Mouse (Mus musculus) kidney, postnatal 10 days (tissue): ENCODE results near the gene AB124611.
A peak's percentile ranks its signal among the peaks of the same experiment; 100 is the strongest.
"Not testable (repeated sequence)": the region's sequence is repeated elsewhere in the genome, so short reads cannot be mapped to it uniquely, and the experiment has no call there.

Experiments
- DNase-seq: peaks from one replicate; pipeline ENCODE4 v3.0.0; 2021; ENCODE audit warnings: mixed read lengths

AB124611 gene

GRCm38 (mm10) chr9:21525142-21525936 is 637 bp upstream of the AB124611 start:
- no peak for DNase-seq

DNA sequence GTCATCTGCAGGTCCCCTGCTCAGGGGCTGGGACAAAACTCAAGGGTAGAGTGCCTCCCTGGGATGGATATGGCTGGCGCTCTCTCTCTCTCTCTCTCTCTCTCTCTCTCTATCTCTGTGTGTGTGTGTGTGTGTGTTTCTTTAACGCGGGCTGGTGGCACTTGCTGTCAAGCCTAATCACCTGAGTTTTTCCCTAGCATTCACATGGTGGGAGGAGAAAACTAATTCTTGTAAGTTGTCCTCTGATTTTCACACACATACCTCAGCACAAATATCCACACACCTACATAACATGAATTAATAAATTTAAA is 613 bp downstream of the AB124611 start:
- DNase-seq: no peak

- DNase-seq: no peak
These were observed 1.3 kb downstream of the AB124611 start for GRCm38 (mm10) chr9:21527100-21527801.

GRCm38 (mm10) chr9:21527917-21528324 is 1.9 kb downstream of the AB124611 start:
- no peak for DNase-seq

DNA sequence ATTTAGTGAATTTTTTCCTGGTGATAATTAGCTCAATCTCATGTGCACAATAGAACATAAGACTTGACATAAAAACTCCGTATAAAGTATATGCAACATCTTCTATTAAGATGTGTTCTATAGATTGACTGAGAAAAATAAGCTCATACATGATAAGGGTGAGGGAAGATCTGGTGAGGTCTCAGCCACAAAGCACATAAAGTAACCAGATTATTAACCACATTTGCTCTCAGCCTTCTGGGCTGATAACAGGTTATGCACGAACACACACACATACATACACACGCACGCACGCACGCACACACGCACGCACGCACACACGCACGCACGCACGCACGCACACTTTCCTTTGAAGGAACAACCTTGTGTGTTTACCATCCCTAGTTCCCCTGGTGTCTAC is 10.5 kb downstream of the AB124611 start:
- DNase-seq: no peak

DNA sequence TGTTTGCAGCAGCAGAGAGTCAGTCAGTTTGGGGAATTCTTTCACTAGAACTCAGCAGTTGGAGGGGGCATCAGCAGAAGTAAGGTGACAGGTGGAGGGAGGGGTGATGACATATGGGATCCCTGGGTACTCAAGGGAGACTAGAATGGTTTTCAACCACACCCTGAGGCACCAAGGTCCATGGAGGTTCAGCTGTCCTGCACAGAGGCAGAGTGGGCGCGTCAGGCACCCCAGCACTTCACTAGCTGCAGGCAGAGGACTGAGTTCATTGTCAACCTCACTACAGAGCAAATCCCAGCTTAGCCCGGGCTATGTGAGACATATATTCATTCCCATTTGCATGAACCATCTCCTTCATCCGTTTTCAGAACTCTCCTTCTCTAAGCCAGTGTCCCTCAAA is 11.0 kb downstream of the AB124611 start:
- DNase-seq: no peak

- DNase-seq: no peak
These were observed 14.2 kb downstream of the AB124611 start for GRCm38 (mm10) chr9:21539981-21540753.

- not testable (repeated sequence) for DNase-seq
These were observed 16.0 kb downstream of the AB124611 start for GRCm38 (mm10) chr9:21542001-21542400.

- no peak for DNase-seq
These were observed 19.5 kb downstream of the AB124611 start for GRCm38 (mm10) chr9:21545351-21545915.

- peak; percentile 100 for DNase-seq
These were observed 20.2 kb downstream of the AB124611 start for GRCm38 (mm10) chr9:21545916-21546788.

DNA sequence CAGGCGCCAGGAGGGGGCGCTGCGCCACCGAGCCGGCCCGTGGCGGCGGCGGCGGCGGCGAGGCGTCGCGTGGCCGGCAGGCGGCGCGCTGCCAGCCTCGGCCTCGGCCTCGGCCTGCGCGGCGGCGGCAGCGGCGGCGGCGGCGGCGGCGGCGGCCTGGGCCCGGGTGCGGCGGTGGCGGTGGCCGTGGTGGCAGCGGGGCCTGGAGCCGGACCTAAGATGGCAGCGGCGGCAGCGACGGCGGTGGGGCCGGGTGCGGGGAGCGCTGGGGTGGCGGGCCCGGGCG is 20.8 kb downstream of the AB124611 start, which contains the start of gene Carm1:
Gene Carm1, plus strand, starts transcription at position 106 of the 286 bp plus-strand sequence.
- no peak for DNase-seq

GRCm38 (mm10) chr9:21547075-21547941 is 21.3 kb downstream of the AB124611 start:
- DNase-seq: peak; percentile 79

- DNase-seq: no peak
These were observed 25.1 kb downstream of the AB124611 start for GRCm38 (mm10) chr9:21551049-21551448.

DNA sequence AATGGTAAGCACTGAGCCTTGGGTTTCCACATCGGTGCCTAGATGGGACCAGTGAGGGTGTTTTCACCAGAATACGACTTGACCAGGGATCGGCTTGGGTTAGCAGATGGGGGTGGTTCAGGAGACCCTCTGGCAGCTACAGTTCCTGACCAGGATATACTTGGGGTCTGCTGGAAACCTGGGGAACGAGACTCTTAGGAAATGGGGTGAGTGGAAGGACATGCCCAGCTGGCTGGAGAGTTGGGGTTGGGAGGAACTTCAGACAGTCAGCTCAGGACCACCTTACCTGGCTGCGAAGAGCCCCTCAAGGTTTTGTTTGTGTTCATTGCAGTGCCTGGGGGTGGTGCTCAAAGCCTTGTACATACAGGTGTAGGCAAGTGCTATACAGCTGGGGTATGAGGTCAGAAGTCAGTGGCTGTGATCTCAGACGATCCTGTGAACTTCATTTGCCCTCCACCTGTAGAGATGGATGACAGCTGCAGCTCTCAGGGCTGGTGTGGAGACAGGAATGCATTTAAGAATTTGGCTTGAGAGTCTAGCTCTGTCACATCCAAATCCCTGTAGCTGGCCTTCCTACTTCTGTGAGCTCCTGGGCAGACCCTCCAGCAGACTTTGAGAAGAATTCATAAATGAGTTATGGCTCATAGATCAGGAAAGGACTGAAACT is 27.8 kb downstream of the AB124611 start:
- no peak for DNase-seq

GRCm38 (mm10) chr9:21555198-21555742 is 29.3 kb downstream of the AB124611 start:
- no peak for DNase-seq

- no peak for DNase-seq
These were observed 31.0 kb downstream of the AB124611 start for GRCm38 (mm10) chr9:21556996-21557395.

- no peak for DNase-seq
These were observed 31.6 kb downstream of the AB124611 start for GRCm38 (mm10) chr9:21557556-21557955.

DNA sequence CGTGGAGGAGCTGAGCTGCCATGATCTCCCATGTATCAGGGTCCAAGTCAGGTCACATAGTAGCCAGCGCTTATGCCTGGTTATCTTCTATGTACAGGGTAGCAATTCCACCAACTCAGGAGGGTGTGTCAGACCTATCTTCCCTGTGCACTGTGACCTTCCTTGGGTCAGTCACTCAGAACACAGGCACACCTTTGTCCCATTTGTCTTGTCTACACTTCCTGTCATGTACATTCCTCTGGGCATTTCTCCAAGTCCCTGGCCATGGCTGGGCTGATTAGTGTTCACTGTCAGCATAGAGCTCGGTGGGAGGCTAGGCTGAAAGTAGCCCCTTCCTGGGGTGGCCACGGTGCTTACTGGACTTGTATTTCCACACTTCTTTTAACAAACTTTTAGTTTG is 32.4 kb downstream of the AB124611 start:
- DNase-seq: peak; percentile 51

GRCm38 (mm10) chr9:21559151-21559550 is 33.2 kb downstream of the AB124611 start:
- DNase-seq: no peak

DNA sequence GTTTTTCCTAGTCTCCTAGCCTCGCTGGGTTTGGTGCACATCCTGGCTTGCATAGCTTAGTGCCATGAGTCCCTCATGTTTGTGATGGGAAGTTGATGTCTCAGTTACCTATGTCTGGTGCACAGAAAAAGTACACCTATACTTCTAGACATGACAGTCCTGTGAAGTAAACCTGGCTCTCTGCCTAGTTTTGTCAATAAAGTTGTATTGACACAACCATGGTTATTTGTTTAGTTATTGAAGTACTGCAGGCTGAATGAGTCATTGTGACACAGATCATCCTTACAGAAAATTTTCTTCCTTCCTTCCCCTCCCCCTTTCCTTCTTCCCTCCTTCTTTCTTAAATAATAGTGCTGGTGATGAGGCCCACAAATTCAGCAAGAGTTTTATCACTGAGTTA is 38.4 kb downstream of the AB124611 start:
- DNase-seq: no peak
